Mouse (Mus musculus) adrenal gland, adult 8-10 months (tissue): Measurements from ENCODE around the gene Vta1. TPM values are rescaled to one million over a fixed set of nuclear protein-coding genes. Genes with fewer than 3 reads are reported as not detected.
A peak's percentile ranks its signal among the peaks of the same experiment; 100 is the strongest.

ENCODE experiments used
- DNase-seq: peaks from one replicate; pipeline ENCODE4 v3.0.0; 2022
- total RNA-seq, 4 experiments: library from RNA; stranded (reverse); gene quantifications; 2 replicates each; pipeline ENCODE4 v1.2.4; 2022

The Vta1 gene
- 10 to 100 TPM; 46.2 to 52.8 (median 49.2) TPM for total RNA-seq

GRCm38 (mm10) chr10:14705072-14706066, at the start of gene Vta1, which contains the start of gene Nmbr:
TSS of gene Vta1 (minus strand) at chr10:14705560.
TSS of gene Nmbr (plus strand) at chr10:14705591.
- peak; percentile 98 for DNase-seq

- no peak for DNase-seq
Observed at GRCm38 (mm10) chr10:14734285-14734684, 28.9 kb upstream of the Vta1 start.

GRCm38 (mm10) chr10:14725671-14726070, 20.3 kb upstream of the Vta1 start:
- no peak for DNase-seq

GRCm38 (mm10) chr10:14718114-14718513, 12.8 kb upstream of the Vta1 start, which contains the start of gene Gje1:
TSS of gene Gje1 (minus strand) at chr10:14718214.
- no peak for DNase-seq

- no peak for DNase-seq
Observed at GRCm38 (mm10) chr10:14703830-14704420, 1.4 kb downstream of the Vta1 start.

- DNase-seq, result no peak
Observed at GRCm38 (mm10) chr10:14703239-14703638, 2.1 kb downstream of the Vta1 start.

GRCm38 (mm10) chr10:14690349-14690748, 15.0 kb downstream of the Vta1 start:
- DNase-seq, result no peak

- DNase-seq, result no peak
Observed at GRCm38 (mm10) chr10:14688785-14689442, 16.4 kb downstream of the Vta1 start.

- DNase-seq, result no peak
Observed at GRCm38 (mm10) chr10:14685663-14686062, 19.7 kb downstream of the Vta1 start.

- DNase-seq, result no peak
Observed at GRCm38 (mm10) chr10:14666147-14666546, 39.2 kb downstream of the Vta1 start.

GRCm38 (mm10) chr10:14660875-14661274, 44.5 kb downstream of the Vta1 start:
- DNase-seq, result no peak

GRCm38 (mm10) chr10:14639635-14640034, 65.7 kb downstream of the Vta1 start:
- DNase-seq, result no peak

GRCm38 (mm10) chr10:14639043-14639442, 66.3 kb downstream of the Vta1 start:
- DNase-seq, result no peak

- no peak for DNase-seq
Observed at GRCm38 (mm10) chr10:14625706-14626105, 79.7 kb downstream of the Vta1 start.

- no peak for DNase-seq
Observed at GRCm38 (mm10) chr10:14619156-14619555, 86.2 kb downstream of the Vta1 start.

- DNase-seq, result no peak
Observed at GRCm38 (mm10) chr10:14618301-14618700, 87.1 kb downstream of the Vta1 start.

- no peak for DNase-seq
Observed at GRCm38 (mm10) chr10:14615441-14615840, 89.9 kb downstream of the Vta1 start.

- DNase-seq, result no peak
Observed at GRCm38 (mm10) chr10:14607597-14607996, 97.8 kb downstream of the Vta1 start.
